Mouse (Mus musculus) intestine, postnatal 0 days (tissue): ENCODE data around the gene Nyap1. TPM values are rescaled to one million over a fixed set of nuclear protein-coding genes. Genes with fewer than 3 reads are reported as not detected.
"Not testable (repeated sequence)": the region's sequence is repeated elsewhere in the genome, so short reads cannot be mapped to it uniquely, and the experiment has no call there.

Experiments
- ATAC-seq: fragments of 200-750 bp; cut with Nextera tagmentation; 2 replicates; pipeline ENCODE4 v1.8.0; 2017; ENCODE audit warnings: mild to moderate bottlenecking, moderate TSS enrichment, moderate library complexity
- H3K27ac ChIP-seq: fragments of 300-500 bp; sonication (generic); 2 replicates; pipeline ENCODE4 v1.5.1; 2014; ENCODE audit warnings: mild to moderate bottlenecking, low read depth, low read length, moderate library complexity
- H3K27me3 ChIP-seq: fragments of 300-500 bp; sonication (generic); replicated peaks from 2 replicates; pipeline ENCODE4 v1.6.1; 2014; ENCODE audit warnings: low read length, mixed read lengths; ENCODE audit not compliant: control insufficient read depth, insufficient read depth
- H3K36me3 ChIP-seq: fragments of 300-500 bp; sonication (generic); 2 replicates; pipeline ENCODE4 v1.6.1; 2014; ENCODE audit warnings: mild to moderate bottlenecking, moderate library complexity; ENCODE audit not compliant: control insufficient read depth, insufficient read depth
- H3K4me1 ChIP-seq: fragments of 300-500 bp; sonication (generic); replicated peaks from 2 replicates; pipeline ENCODE4 v1.6.1; 2014; ENCODE audit warnings: antibody characterized with exemption, low read length, mixed read lengths; ENCODE audit not compliant: control insufficient read depth, insufficient read depth
- H3K4me2 ChIP-seq: fragments of 300-500 bp; sonication (generic); replicated peaks from 2 replicates; pipeline ENCODE4 v1.6.1; 2014; ENCODE audit warnings: low read depth, mild to moderate bottlenecking, moderate library complexity
- H3K4me3 ChIP-seq: fragments of 300-500 bp; sonication (generic); 2 replicates; pipeline ENCODE4 v1.5.1; 2014; ENCODE audit warnings: low read depth, low read length
- H3K9ac ChIP-seq: fragments of 300-500 bp; sonication (generic); 2 replicates; pipeline ENCODE4 v1.6.1; 2014; ENCODE audit warnings: mild to moderate bottlenecking, low read depth, low read length
- H3K9me3 ChIP-seq: fragments of 300-500 bp; sonication (generic); 2 replicates; pipeline ENCODE4 v1.6.1; 2016; ENCODE audit warnings: mixed run types; ENCODE audit not compliant: control insufficient read depth
- CTCF ChIP-seq: sonication (generic); IDR thresholded peaks from 2 replicates; pipeline ENCODE4 v1.5.1; 2016; ENCODE audit warnings: low read depth, mild to moderate bottlenecking, control low read depth, antibody characterized with exemption, moderate library complexity
- WGBS: fragments of 180-500 bp; shearing (Covaris S2); extraction: QIAGEN DNeasy Blood & Tissue Kit; methylation state at CpG from one replicate; pipeline ENCODE4 v1.1.7; 2014; 5-methylcytosine and 5-hydroxymethylcytosine counted together
- polyA plus RNA-seq: library from polyadenylated mRNA; unstranded; fragments of >200 nt; fragmentation: Nextera tagmentation; extraction: Ambion mirVana; gene quantifications from 2 replicates; pipeline ENCODE4 v1.2.1, GENCODE M21; 2015

Gene Nyap1
- polyA plus RNA-seq, 1 experiment from 2014 or later, result 1.6 TPM

DNA sequence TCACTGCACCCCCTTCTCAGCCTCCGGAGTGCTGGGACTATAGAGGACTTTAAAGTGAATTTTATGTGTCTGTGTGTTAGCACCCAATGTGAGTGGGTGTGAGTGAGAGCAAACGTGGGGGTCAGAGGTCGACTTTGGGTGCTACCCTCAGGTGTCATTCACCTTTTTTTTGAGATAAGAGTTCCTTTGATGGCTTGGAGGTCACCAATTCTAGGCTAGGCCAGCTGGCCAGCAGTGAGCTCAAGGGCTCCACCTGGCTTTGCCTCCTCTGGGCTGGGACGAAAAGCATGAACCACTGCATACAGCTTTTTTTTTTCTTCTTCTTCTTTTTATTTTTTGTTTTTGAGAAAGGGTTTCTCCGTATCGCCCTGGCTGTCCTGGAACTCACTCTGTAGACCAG, 14.6 kb downstream of the Nyap1 start:
- H3K36me3 ChIP-seq, result no peaks in the 10 kb centered on the region
- no peak for ATAC-seq
- 54% methylated on average over 6 of the region's 6 CpGs for WGBS

DNA sequence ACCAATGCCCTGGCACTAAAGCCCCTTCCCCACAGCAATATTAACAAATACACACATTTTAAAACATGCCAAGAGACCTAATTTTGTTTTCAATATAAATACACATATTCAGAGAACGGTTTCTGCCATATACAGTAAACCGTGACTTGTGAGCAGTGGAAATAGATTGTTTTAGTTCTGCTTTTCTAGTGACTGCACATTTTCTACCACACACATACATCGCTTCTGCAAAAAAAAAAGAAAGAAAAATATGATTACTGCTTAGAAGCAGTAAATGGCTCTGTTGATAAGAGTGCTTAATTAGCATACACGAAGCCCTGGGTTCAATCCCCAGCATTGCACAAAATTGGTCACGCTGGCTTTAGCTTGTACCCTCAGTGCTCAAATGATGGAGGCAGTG, 17.6 kb downstream of the Nyap1 start:
- no peaks in the 10 kb centered on the region for H3K36me3 ChIP-seq
- H3K4me1 ChIP-seq, result no peaks in the 10 kb centered on the region
- no peak overlapping the region for H3K4me3 ChIP-seq
- WGBS, result 81% methylated on average over 5 of the region's 5 CpGs
- no peak overlapping the region for H3K4me2 ChIP-seq
- no peaks in the 10 kb centered on the region for H3K27me3 ChIP-seq
- H3K27ac ChIP-seq, result no peak overlapping the region
- H3K9me3 ChIP-seq, result no peaks in the 10 kb centered on the region
- H3K9ac ChIP-seq, result no peak overlapping the region
- no peak for TF ChIP-seq CTCF
- no peak for ATAC-seq

More for the DNA sequence above, 14.6 kb downstream of the Nyap1 start:
- Histone ChIP-seq H3K4me2 (no peak overlapping the region), H3K27me3 (no peaks in the 10 kb centered on the region), H3K4me3 (no peak overlapping the region), H3K4me1 (no peaks in the 10 kb centered on the region), H3K9ac (no peak overlapping the region), H3K27ac (no peak overlapping the region), H3K9me3 (no peaks in the 10 kb centered on the region)
- peak; percentile 47 for TF ChIP-seq CTCF

DNA sequence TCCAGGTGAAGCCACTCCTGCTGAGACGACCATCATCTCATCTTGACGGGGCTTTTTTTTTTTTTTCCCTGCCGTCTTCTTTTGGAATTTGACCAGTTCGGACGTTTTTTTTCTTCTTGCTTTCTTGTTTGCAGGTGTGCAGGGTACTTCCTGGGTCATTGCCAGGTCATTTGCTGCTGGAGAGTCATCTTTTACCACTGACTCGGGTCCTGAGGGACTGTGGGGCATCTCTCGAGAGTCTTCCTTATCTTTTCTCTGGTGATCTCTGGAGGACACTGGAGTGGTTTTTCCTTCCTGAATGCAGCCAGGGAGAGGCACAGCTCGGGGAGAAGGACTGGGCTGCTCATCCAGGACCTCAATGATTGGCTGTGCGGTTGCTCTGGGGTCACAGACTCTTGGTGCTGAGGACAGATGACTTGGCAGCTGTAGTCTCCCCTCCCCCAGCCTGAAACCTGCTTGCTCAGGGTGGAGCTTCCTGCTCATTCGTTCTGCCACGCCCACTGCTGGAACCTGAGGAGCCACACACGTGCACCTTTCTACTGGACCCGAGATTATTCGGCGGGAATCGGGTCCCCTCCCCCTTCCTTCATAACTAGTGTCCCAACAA, 20.7 kb downstream of the Nyap1 start:
- peak; percentile 76 for ATAC-seq
- not testable (repeated sequence) for H3K27me3 ChIP-seq, H3K36me3 ChIP-seq, H3K27ac ChIP-seq, H3K4me3 ChIP-seq, H3K9me3 ChIP-seq, H3K4me1 ChIP-seq, H3K9ac ChIP-seq
- WGBS, result 8% methylated on average over 9 of the region's 16 CpGs
- H3K4me2 ChIP-seq, result peak overlapping the region; percentile 61

DNA sequence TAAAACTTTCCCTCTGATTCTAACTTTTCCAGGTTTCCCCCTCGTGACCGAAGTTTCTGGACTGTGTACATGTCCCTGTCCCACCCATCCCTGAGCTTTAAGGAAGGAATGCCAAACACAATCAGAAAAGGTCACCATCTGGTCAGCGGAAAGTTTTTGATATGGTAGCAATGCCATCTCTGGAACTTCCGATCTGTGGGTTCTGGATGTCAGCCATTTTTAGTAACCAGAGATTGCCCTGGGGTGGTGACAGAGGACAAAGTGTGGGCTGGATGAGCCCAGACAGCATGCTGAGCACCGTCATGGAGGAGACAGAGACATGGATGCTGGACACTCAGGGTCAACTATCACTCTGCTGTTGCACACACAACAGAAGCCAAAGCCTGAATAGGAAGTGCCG, 22.3 kb downstream of the Nyap1 start:
- no peak overlapping the region for H3K4me3 ChIP-seq
- H3K4me1 ChIP-seq, result no peaks in the 10 kb centered on the region
- 75% methylated on average over 6 of the region's 6 CpGs for WGBS
- H3K27me3 ChIP-seq, result no peaks in the 10 kb centered on the region
- H3K36me3 ChIP-seq, result no peaks in the 10 kb centered on the region
- no peaks in the 10 kb centered on the region for H3K9me3 ChIP-seq
- no peak for ATAC-seq
- H3K9ac ChIP-seq, result no peak overlapping the region
- no peak overlapping the region for H3K27ac ChIP-seq
- no peak overlapping the region for H3K4me2 ChIP-seq
- TF ChIP-seq CTCF, result no peak

DNA sequence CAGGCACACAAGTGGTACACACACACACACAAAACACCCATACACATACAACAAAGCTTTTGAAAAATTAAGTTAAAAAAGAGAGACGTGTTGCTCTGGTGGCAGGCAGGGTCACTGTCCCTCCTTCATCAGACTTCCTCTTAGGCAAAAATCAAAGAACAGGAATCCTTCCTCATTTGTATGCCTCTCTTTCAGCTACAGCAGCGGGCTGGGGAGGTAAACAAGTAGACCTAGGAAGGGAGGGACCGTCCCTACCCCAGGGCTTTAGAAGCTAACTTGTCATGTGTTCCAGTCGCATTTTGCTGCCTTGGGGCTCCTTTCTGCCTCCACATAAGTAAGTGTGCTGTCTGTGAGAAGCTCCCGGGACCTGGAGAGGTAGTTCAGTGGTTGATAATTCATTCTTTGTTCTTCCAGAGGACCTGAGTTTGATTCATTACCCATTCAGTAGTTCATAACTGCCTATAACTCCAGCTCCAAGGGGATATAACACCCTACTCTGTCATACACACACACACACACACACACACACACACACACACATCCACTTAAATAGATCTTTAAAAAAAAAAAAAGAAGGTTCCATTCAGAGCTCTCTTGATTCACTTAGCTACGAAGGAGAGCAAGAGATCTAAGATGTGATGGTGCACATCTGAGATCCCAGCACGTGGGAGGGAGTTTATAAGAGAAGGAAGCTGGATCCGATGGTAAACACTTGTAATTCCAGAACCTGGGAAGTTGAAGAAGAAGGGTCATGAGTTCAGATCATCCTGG, 23.2 kb downstream of the Nyap1 start:
- no peak for ATAC-seq
- 64% methylated on average over 8 of the region's 8 CpGs for WGBS

DNA sequence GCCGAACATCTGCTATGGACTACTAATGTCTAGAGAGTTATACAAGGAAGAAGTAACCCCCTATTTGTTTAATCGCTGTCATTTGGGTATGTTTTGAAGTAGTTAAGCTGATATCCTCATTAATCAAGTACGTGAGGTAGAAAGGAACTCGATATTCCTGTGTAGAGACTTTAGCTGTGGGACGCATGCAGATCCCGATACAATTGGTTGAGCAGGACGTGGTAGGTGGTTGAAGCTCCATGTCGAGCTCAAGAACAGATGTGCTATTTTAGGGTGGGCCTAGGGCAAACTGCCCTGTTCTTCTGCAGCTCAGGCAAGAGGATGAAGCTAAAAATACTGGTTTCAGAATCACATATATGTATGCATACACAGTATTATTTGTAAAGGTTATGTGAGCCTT, 25.7 kb downstream of the Nyap1 start:
- no peaks in the 10 kb centered on the region for H3K4me1 ChIP-seq
- no peaks in the 10 kb centered on the region for H3K27me3 ChIP-seq
- H3K4me2 ChIP-seq, result no peak overlapping the region
- H3K9ac ChIP-seq, result no peak overlapping the region
- no peaks in the 10 kb centered on the region for H3K36me3 ChIP-seq
- H3K9me3 ChIP-seq, result no peaks in the 10 kb centered on the region
- ATAC-seq, result no peak
- 72% methylated on average over 8 of the region's 8 CpGs for WGBS
- no peak for TF ChIP-seq CTCF
- no peak overlapping the region for H3K27ac ChIP-seq
- no peak overlapping the region for H3K4me3 ChIP-seq

More for the DNA sequence above, 23.2 kb downstream of the Nyap1 start:
- H3K4me1 ChIP-seq, result no peaks in the 10 kb centered on the region
- H3K27me3 ChIP-seq, result no peaks in the 10 kb centered on the region
- no peak for TF ChIP-seq CTCF
- H3K4me2 ChIP-seq, result no peak overlapping the region
- no peaks in the 10 kb centered on the region for H3K9me3 ChIP-seq
- no peak overlapping the region for H3K9ac ChIP-seq
- H3K27ac ChIP-seq, result no peak overlapping the region
- no peaks in the 10 kb centered on the region for H3K36me3 ChIP-seq
- no peak overlapping the region for H3K4me3 ChIP-seq
